Mouse (Mus musculus) layer of hippocampus, postnatal 36 days (tissue): Measurements from ENCODE around the gene Tnfrsf17. TPM values are rescaled to one million over a fixed set of nuclear protein-coding genes. Genes with fewer than 3 reads are reported as not detected.
"Not testable (repeated sequence)": the region's sequence is repeated elsewhere in the genome, so short reads cannot be mapped to it uniquely, and the experiment has no call there.

ENCODE experiments used
- DNase-seq, 2 experiments: peaks; one replicate each; pipeline ENCODE4 v3.0.0; 2022
- total RNA-seq, 2 experiments: library from RNA; stranded (reverse); gene quantifications; 2 replicates each; pipeline ENCODE4 v1.2.3; 2021

Tnfrsf17 gene
- not detected for total RNA-seq

DNA sequence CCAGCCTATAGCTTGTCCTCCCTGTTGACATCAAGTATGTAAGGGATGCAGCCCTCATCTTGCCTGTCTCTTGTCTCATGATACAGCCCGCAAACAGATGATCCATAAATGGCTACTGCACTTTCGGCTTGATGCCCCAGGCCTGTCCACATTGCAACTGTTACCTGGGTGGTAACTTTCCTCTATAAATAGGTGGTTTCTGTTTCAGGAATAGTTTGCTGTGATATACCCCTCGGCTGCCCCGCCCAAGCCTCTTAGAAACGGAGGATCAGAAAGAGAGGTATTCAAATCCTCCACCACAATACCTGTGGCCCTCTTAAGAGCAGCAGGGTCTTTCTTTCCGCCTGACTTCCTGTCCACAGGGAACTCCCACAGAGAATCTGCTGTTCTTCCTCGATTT lies at the start of gene Tnfrsf17:
Gene Tnfrsf17 (plus strand): TSS at position 301 of the 400 bp plus-strand sequence.
- DNase-seq, result no peak

GRCm38 (mm10) chr16:11266556-11266955 lies 47.1 kb upstream of the Tnfrsf17 start:
- DNase-seq, result no peak

GRCm38 (mm10) chr16:11269808-11270207 lies 43.8 kb upstream of the Tnfrsf17 start:
- no peak for DNase-seq

- no peak for DNase-seq
Measured at GRCm38 (mm10) chr16:11270642-11271041, 43.0 kb upstream of the Tnfrsf17 start.

DNA sequence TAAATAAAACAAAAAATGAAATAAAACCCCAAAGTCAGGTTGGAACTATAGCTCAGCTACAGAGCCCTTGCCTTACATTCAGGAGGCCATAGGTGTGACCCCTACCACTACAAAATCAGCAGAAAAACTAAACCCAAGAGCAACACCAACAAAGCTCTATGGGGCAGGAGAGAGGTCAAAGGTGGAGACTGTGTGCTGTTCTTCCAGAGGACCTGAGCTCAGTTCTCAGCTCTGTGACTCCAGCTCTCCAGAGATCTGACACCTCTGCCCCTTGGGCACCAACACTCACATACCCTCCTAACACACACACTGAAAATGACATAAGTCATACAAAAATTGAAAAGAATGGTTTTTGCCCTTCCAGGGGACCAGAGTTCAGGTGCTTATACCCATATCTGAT lies 42.5 kb upstream of the Tnfrsf17 start:
- DNase-seq, result no peak

- no peak for DNase-seq
Measured at GRCm38 (mm10) chr16:11276888-11277287, 36.7 kb upstream of the Tnfrsf17 start.

GRCm38 (mm10) chr16:11278778-11279177 lies 34.8 kb upstream of the Tnfrsf17 start:
- no peak for DNase-seq

DNA sequence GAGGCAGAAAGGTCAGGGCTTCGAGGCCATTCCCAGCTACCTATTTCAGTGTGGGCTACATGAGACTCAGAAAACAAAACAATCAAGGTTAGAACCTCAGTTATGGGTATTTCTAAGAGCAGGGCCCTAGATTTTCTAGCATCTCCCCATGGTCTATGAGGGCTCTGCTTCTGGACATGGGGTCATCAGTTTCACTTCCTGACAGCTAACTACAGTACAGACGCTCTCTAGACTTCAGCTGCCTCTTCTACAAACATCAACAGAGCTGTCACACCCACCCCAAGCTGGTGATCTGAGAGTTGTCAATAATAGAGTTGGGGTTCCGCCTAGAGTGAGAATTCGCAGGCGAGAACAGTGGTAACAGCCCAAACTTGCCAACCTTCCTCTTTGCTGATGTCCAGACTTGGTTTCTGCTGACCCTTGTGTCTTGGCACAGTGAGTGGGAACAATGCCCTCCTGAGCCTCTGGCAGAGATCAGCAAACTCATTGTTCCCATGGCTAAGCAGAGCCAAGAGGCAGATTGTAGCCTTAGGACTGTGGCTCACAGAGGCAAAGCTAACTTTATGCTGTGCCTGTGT lies 30.9 kb upstream of the Tnfrsf17 start:
- peak; percentile 16 to 20 for DNase-seq

- no peak for DNase-seq
Measured at GRCm38 (mm10) chr16:11284881-11285280, 28.7 kb upstream of the Tnfrsf17 start.

- no peak for DNase-seq
Measured at GRCm38 (mm10) chr16:11285949-11286348, 27.7 kb upstream of the Tnfrsf17 start.

- DNase-seq, result not testable (repeated sequence)
Measured at GRCm38 (mm10) chr16:11288873-11289272, 24.7 kb upstream of the Tnfrsf17 start.

DNA sequence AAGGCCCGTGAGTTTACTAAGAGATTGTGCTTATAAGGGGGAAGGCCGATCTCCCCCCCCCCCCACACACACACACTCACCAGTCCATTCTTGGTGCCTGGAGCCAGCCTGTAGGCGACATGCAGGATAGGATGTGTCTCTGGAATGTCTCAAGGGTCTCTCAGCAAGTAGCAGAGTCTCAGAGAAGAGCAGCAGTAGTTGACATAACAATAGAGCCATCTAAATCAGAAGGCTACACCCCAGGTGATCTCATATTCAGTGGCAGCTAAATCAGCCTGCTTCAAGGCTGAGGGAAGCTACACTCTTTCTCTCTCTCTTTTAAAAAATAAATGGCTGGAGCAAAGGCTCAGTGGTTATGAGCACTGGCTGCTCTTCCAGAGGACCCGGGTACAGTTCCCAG lies 18.0 kb upstream of the Tnfrsf17 start:
- DNase-seq, result not testable (repeated sequence)

DNA sequence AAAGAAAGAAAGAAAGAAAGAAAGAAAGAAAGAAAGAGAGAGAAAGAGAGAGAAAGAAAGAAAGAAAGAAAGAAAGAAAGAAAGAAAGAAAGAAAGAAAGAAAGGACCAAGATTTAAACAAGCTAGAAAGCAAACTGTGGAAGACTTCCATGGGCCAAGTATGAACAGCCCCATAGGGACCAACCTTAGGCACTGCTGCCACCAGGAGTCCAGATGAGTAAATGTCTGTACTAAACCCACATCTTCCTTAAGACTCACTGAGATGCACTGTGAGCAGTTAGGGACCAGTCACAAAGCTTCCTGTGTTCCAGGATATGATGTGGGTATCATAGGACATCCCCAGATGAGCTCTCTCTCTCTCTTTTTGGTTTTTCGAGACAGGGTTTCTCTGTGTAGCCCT lies 15.9 kb upstream of the Tnfrsf17 start:
- not testable (repeated sequence) for DNase-seq

GRCm38 (mm10) chr16:11303741-11304140 lies 9.9 kb upstream of the Tnfrsf17 start:
- no peak for DNase-seq

- DNase-seq, result no peak
Measured at GRCm38 (mm10) chr16:11305531-11305930, 8.1 kb upstream of the Tnfrsf17 start.

GRCm38 (mm10) chr16:11315786-11316320 lies 2.2 kb downstream of the Tnfrsf17 start:
- no peak for DNase-seq

DNA sequence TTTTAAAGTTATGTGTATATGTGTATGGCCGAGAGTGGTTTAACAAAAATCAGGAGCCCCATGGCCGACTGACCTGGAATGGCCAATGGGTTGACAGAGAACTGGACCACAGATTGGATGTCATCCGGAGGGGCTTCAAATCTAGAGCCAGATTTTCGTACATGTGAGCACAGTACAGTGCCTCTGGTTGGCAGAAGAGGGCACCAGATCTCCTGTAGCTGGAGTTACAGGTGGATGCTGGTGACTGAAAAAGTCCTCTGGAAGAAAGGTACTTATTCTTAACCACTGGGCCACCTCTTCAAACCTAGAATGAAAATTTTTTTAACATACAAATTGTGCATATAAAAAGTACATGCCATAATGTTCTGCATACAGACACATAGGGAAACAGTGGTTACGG lies 3.1 kb downstream of the Tnfrsf17 start:
- DNase-seq, result no peak

DNA sequence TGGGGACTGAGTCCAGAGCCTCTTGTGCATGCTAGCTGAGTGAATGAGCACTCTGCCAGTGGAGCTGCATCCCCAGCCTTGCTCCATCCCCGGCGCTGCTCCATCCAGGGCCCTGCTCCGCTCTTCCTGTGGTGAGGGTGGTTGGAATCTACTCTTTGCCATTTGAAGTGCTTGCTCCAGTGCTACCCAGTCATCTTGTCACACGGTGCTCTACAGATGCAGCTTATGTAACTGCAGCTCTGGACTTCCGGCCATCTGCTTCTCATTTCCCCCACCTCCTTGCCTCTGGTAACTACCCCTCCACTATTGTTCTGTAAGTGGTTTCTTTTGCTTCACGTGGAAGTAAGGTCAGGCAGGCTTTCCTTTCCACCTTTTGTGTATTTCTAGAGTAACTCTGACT lies 3.7 kb downstream of the Tnfrsf17 start:
- no peak for DNase-seq

DNA sequence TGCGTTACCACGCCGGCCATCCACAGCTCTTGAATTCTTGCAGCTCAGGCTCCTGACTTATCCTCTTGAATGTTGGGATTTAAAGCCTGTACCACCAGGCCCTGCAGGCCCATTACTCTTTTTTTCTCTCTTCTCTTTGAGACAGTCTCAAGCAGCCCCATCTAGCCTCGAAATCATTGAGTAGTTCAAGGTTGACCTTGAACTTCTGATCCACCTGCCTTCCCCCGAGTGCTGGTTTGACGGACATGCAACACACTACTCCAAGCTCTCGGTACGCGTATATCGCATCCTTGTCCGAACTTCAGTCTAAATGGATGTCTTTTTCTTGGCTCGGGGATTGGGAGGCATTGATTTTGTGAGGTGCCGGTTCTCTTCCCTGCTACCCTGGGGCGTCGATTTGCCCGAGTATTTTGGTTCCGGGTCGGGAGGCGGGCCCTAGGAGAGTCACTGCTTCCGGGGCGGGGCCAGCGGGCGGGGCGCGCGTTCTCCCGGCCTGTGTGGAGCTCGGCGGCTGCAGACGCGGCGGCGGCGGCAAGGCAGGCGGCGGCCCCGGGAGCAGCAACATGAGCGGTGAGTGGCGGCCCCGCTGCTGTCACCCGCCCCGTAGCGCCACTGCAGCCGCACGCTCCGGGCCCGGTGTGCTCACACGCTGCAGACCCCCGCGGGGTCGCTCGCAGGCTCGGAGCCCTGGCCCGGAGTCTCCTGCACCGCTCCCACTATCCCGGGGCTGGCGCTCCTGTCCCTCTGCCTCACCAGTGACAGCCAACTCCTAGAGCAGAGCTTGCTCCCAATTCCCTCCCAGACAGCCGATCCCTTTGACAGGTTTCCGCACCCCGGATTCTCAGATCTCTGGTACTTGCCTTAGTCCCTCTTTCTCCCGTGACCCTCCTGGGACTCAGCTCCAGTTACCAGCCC lies 9.1 kb downstream of the Tnfrsf17 start, which contains the start of gene Snx29:
Gene Snx29 (plus strand): TSS at position 500 of the 915 bp plus-strand sequence.
- DNase-seq, result peak; percentile 97 to 98

- DNase-seq, result peak; percentile 7 to 9
Measured at GRCm38 (mm10) chr16:11323324-11324051, 9.9 kb downstream of the Tnfrsf17 start.

GRCm38 (mm10) chr16:11330081-11330800 lies 16.6 kb downstream of the Tnfrsf17 start:
- DNase-seq, result no peak

GRCm38 (mm10) chr16:11331030-11331429 lies 17.4 kb downstream of the Tnfrsf17 start:
- DNase-seq, result no peak
